Mouse (Mus musculus) brain, embryonic 14.5 days (tissue): ENCODE data around the gene Lmx1a. TPM values are rescaled to one million over a fixed set of nuclear protein-coding genes. Genes with fewer than 3 reads are reported as not detected.
A peak's percentile ranks its signal among the peaks of the same experiment; 100 is the strongest.

Experiments
- DNase-seq: peaks from one replicate; pipeline ENCODE4 v3.0.0-alpha.2; 2011; ENCODE audit warnings: low read depth
- CTCF ChIP-seq: fragments of 200-500 bp; IDR thresholded peaks from 2 replicates; pipeline ENCODE4 v1.5.1; 2012; ENCODE audit warnings: inconsistent platforms, mild to moderate bottlenecking, moderate library complexity, borderline replicate concordance; ENCODE audit not compliant: insufficient read depth, insufficient read length; ENCODE audit errors: extremely low read depth
- POLR2A ChIP-seq: fragments of 200-500 bp; IDR thresholded peaks from 2 replicates; pipeline ENCODE4 v1.6.1; 2012; ENCODE audit warnings: mild to moderate bottlenecking, inconsistent platforms, borderline replicate concordance; ENCODE audit not compliant: poor library complexity, insufficient read depth, insufficient read length, severe bottlenecking; ENCODE audit errors: extremely low read depth
- polyA plus RNA-seq: library from polyadenylated mRNA; depleted of rRNA; stranded (reverse); fragments of >200 nt; gene quantifications from 2 replicates; pipeline ENCODE4 v1.2.3, GENCODE M21; 2012

Gene Lmx1a
- polyA plus RNA-seq, 1 experiment, result 8.4 TPM

DNA sequence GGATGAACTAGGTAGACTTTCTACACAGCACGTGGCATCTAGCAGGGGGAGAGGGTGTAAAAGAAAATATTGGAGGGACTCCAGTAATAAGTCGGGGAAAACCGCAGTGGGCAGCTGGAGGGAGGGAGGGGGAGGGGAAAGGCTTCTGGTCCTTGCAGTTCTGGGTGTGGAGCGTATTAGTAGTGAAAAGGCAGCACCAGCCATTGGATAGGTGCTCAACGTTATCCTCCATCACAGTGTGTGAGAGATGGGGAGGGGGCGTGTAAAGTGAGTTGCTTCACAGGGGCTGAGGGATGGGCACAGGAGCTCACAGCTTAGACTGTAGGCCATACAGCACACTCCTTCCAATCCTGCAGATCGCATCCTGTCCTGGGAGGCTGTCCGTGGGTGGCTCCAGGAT lies 100.4 kb downstream of the Lmx1a start:
- DNase-seq, result peak; percentile 28
- TF ChIP-seq CTCF, result no peak
- TF ChIP-seq POLR2A, result no peak

DNA sequence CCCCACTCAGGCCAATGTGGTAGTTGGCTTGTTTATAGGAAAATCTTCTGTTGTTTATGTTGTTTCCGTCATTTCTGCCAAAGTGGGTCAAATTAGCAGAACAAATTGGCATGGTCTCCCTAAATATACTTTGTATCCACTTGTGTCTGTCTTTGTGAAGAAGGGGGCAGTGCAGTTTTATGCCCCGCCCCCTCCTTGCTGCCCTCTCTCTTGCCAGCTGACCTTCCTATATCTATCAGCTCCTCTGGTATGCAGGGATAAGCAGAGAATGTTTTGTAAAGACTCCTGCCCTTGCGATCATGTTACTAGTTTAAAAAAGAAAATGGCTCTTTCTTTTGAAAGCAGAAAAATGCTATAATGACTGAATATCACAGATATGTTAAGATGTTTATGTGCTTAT lies 101.7 kb downstream of the Lmx1a start:
- no peak for TF ChIP-seq POLR2A
- no peak for TF ChIP-seq CTCF
- no peak for DNase-seq

GRCm38 (mm10) chr1:167791221-167791620 lies 102.2 kb downstream of the Lmx1a start:
- no peak for TF ChIP-seq POLR2A
- TF ChIP-seq CTCF, result no peak
- no peak for DNase-seq

DNA sequence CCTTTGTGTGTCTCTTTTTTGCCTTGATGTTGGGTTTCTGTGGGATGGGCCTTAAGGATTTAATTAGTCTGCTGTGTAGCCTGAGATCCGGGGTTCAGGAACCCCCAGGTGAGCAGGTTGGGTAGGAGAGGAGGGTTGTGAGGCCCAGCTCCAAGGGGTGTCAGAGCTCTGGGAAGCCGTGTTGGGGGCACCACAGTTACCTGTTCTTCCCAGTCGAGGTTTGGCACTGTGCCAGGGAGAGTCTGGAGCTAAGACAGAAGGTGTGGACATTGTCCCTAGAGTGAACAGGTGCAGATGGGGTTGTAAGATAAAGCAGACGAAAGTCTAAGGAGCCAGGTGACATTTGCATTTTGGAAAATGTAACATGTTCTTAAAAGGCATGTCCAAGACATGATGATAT lies 112.9 kb downstream of the Lmx1a start:
- TF ChIP-seq POLR2A (no peak), CTCF (no peak)
- peak; percentile 37 for DNase-seq

GRCm38 (mm10) chr1:167802510-167803271 lies 113.7 kb downstream of the Lmx1a start:
- DNase-seq, result peak; percentile 95
- TF ChIP-seq CTCF (no peak), POLR2A (0 out of 2 replicates have a peak, but pooled peaks have one; percentile 29)

- peak; percentile 55 for DNase-seq
- TF ChIP-seq CTCF, result no peak
- TF ChIP-seq POLR2A, result no peak
Measured at GRCm38 (mm10) chr1:167803351-167803981, 114.4 kb downstream of the Lmx1a start.

GRCm38 (mm10) chr1:167804836-167805235 lies 115.8 kb downstream of the Lmx1a start:
- no peak for DNase-seq
- TF ChIP-seq CTCF, result no peak
- no peak for TF ChIP-seq POLR2A

- TF ChIP-seq POLR2A (no peak), CTCF (no peak)
- no peak for DNase-seq
Measured at GRCm38 (mm10) chr1:167811141-167811540, 122.1 kb downstream of the Lmx1a start.

- DNase-seq, result no peak
- TF ChIP-seq CTCF, result no peak
Measured at GRCm38 (mm10) chr1:167815166-167815565, 126.1 kb downstream of the Lmx1a start.

GRCm38 (mm10) chr1:167817028-167817427 lies 128.0 kb downstream of the Lmx1a start:
- TF ChIP-seq POLR2A (no peak), CTCF (no peak)
- peak; percentile 80 for DNase-seq

- no peak for TF ChIP-seq POLR2A
- TF ChIP-seq CTCF, result no peak
- DNase-seq, result no peak
Measured at GRCm38 (mm10) chr1:167817616-167818015, 128.6 kb downstream of the Lmx1a start.

GRCm38 (mm10) chr1:167820031-167820430 lies 131.0 kb downstream of the Lmx1a start:
- TF ChIP-seq CTCF, result no peak
- TF ChIP-seq POLR2A, result no peak
- no peak for DNase-seq
